Mouse (Mus musculus) MEL (cell line): Measurements from ENCODE around the gene Kctd2. TPM values are rescaled to one million over a fixed set of nuclear protein-coding genes. Genes with fewer than 3 reads are reported as not detected.

Experiments
- DNase-seq: peaks from one replicate; pipeline ENCODE4 v3.0.0; 2011; ENCODE audit warnings: low read depth, low spot score
- H3K27ac ChIP-seq: 2 replicates; pipeline ENCODE4 v1.5.1; 2012; ENCODE audit warnings: low read depth, mild to moderate bottlenecking, control low read depth, low read length, moderate library complexity; ENCODE audit not compliant: control insufficient read depth
- H3K27me3 ChIP-seq, 2 experiments: fragments of 150-350 bp in 1 of 2; sonication (generic) in 1 of 2; 2 replicates each; pipeline ENCODE4 v1.6.1; 2012; ENCODE audit warnings: low read length in 2 of 2, mild to moderate bottlenecking in 2 of 2, improper control_type of control experiment in 1 of 2, moderate library complexity in 1 of 2; ENCODE audit not compliant: insufficient read depth in 2 of 2, control insufficient read depth in 1 of 2
- H3K36me3 ChIP-seq, 2 experiments: 2 replicates each; pipeline ENCODE4 v1.6.1; 2012 to 2014; ENCODE audit warnings: low read length in 2 of 2, improper control_type of control experiment in 1 of 2, inconsistent platforms in 1 of 2, mild to moderate bottlenecking in 1 of 2; ENCODE audit not compliant: insufficient read depth in 2 of 2, control insufficient read depth in 1 of 2
- H3K4me1 ChIP-seq, 2 experiments: fragments of 150-350 bp in 1 of 2; sonication (generic) in 1 of 2; 2 replicates each; pipeline ENCODE4 v1.6.1; 2012; ENCODE audit warnings: low read length in 2 of 2, improper control_type of control experiment in 1 of 2, mild to moderate bottlenecking in 1 of 2; ENCODE audit not compliant: insufficient read depth in 2 of 2, control insufficient read depth in 1 of 2
- H3K4me3 ChIP-seq, 2 experiments: fragments of 150-350 bp in 1 of 2; sonication (generic) in 1 of 2; 2 replicates each; pipeline ENCODE4 v1.5.1; 2012; ENCODE audit warnings: low read depth in 2 of 2, low read length in 2 of 2, mild to moderate bottlenecking in 2 of 2, moderate library complexity in 2 of 2, control low read depth in 1 of 2, improper control_type of control experiment in 1 of 2; ENCODE audit not compliant: control insufficient read depth in 1 of 2, insufficient read depth in 1 of 2
- H3K79me2 ChIP-seq: 2 replicates; pipeline ENCODE4 v1.6.1; 2012; ENCODE audit warnings: mild to moderate bottlenecking, low read length, moderate library complexity; ENCODE audit not compliant: control insufficient read depth, poor library complexity, insufficient read depth
- H3K9ac ChIP-seq: 2 replicates; pipeline ENCODE4 v1.6.1; 2012; ENCODE audit warnings: low read depth, mild to moderate bottlenecking, control low read depth, low read length, moderate library complexity; ENCODE audit not compliant: control insufficient read depth, poor library complexity, severe bottlenecking
- H3K9me3 ChIP-seq: fragments of 150-350 bp; sonication (generic); replicated peaks from 2 replicates; pipeline ENCODE4 v1.6.1; 2012; ENCODE audit warnings: mild to moderate bottlenecking, low read length, improper control_type of control experiment, moderate library complexity; ENCODE audit not compliant: insufficient read depth
- BHLHE40 ChIP-seq: IDR thresholded peaks from 2 replicates; pipeline ENCODE4 v1.6.1; 2012; ENCODE audit warnings: low read depth, mild to moderate bottlenecking, inconsistent platforms, low read length, improper control_type of control experiment, borderline replicate concordance
- CHD1 ChIP-seq: IDR thresholded peaks from 2 replicates; pipeline ENCODE4 v1.6.1; 2012; ENCODE audit warnings: low read depth, mild to moderate bottlenecking, inconsistent platforms, low read length, improper control_type of control experiment
- CHD2 ChIP-seq: IDR thresholded peaks from 2 replicates; pipeline ENCODE4 v1.6.1; 2011; ENCODE audit warnings: low read length, improper control_type of control experiment
- CTCF ChIP-seq, 3 experiments: IDR thresholded peaks in 2 of 3; conservative IDR thresholded peaks in 1 of 3; 2 replicates each; pipeline ENCODE4 v1.5.1; 2011 to 2012; ENCODE audit warnings: low read length in 3 of 3, low read depth in 2 of 3, mild to moderate bottlenecking in 2 of 3, improper control_type of control experiment in 1 of 3, inconsistent platforms in 1 of 3, mixed read lengths in 1 of 3, moderate library complexity in 1 of 3; ENCODE audit not compliant: control insufficient read depth in 1 of 3, insufficient read depth in 1 of 3, poor library complexity in 1 of 3, severe bottlenecking in 1 of 3
- E2F4 ChIP-seq: IDR thresholded peaks from 2 replicates; pipeline ENCODE4 v1.6.1; 2011; ENCODE audit warnings: low read depth, low read length, improper control_type of control experiment, borderline replicate concordance
- ELF1 ChIP-seq: IDR thresholded peaks from 2 replicates; pipeline ENCODE4 v1.6.1; 2014; ENCODE audit warnings: low read depth, mild to moderate bottlenecking, inconsistent platforms, low read length, improper control_type of control experiment, moderate library complexity
- EP300 ChIP-seq, 2 experiments: IDR thresholded peaks; 2 replicates each; pipeline ENCODE4 v1.6.1; 2011; ENCODE audit warnings: improper control_type of control experiment in 2 of 2, low read length in 2 of 2, low read depth in 1 of 2, mild to moderate bottlenecking in 1 of 2
- ETS1 ChIP-seq: IDR thresholded peaks from 2 replicates; pipeline ENCODE4 v1.6.1; 2012; ENCODE audit warnings: low read depth, mild to moderate bottlenecking, inconsistent platforms, low read length, improper control_type of control experiment, moderate library complexity
- GABPA ChIP-seq: IDR thresholded peaks from 2 replicates; pipeline ENCODE4 v1.6.1; 2012; ENCODE audit warnings: low read depth, mild to moderate bottlenecking, inconsistent platforms, low read length, improper control_type of control experiment, moderate library complexity
- GATA1 ChIP-seq: IDR thresholded peaks from 2 replicates; pipeline ENCODE4 v1.6.1; 2011; ENCODE audit warnings: low read depth, low read length, improper control_type of control experiment
- HCFC1 ChIP-seq: IDR thresholded peaks from 2 replicates; pipeline ENCODE4 v1.6.1; 2012; ENCODE audit warnings: low read depth, mild to moderate bottlenecking, inconsistent platforms, low read length, improper control_type of control experiment, moderate library complexity
- KAT2A ChIP-seq: conservative IDR thresholded peaks from 2 replicates; pipeline ENCODE4 v1.6.1; 2012; ENCODE audit warnings: low read depth, low read length, improper control_type of control experiment, inconsistent platforms
- MAX ChIP-seq: IDR thresholded peaks from 2 replicates; pipeline ENCODE4 v1.6.1; 2011; ENCODE audit warnings: low read length, improper control_type of control experiment
- MAZ ChIP-seq: IDR thresholded peaks from 2 replicates; pipeline ENCODE4 v1.6.1; 2012; ENCODE audit warnings: low read depth, mild to moderate bottlenecking, inconsistent platforms, low read length, improper control_type of control experiment
- MEF2A ChIP-seq: IDR thresholded peaks from 2 replicates; pipeline ENCODE4 v1.6.1; 2014; ENCODE audit warnings: low read depth, mild to moderate bottlenecking, inconsistent platforms, low read length, improper control_type of control experiment; ENCODE audit not compliant: poor library complexity, insufficient replicate concordance, severe bottlenecking; ENCODE audit errors: extremely low read depth
- MXI1 ChIP-seq: IDR thresholded peaks from 2 replicates; pipeline ENCODE4 v1.6.1; 2011; ENCODE audit warnings: mild to moderate bottlenecking, low read depth, low read length, improper control_type of control experiment
- MYB ChIP-seq: IDR thresholded peaks from 2 replicates; pipeline ENCODE4 v1.6.1; 2011; ENCODE audit warnings: mild to moderate bottlenecking, low read depth, low read length, improper control_type of control experiment
- NELFE ChIP-seq: IDR thresholded peaks from 2 replicates; pipeline ENCODE4 v1.6.1; 2011; ENCODE audit warnings: low read depth, low read length, improper control_type of control experiment
- NRF1 ChIP-seq: IDR thresholded peaks from 2 replicates; pipeline ENCODE4 v1.6.1; 2014; ENCODE audit warnings: low read depth, mild to moderate bottlenecking, inconsistent platforms, low read length, improper control_type of control experiment, moderate library complexity; ENCODE audit not compliant: poor library complexity, insufficient read depth, severe bottlenecking
- POLR2A ChIP-seq, 2 experiments: IDR thresholded peaks; 2 replicates each; pipeline ENCODE4 v1.6.1; 2011 to 2012; ENCODE audit warnings: low read length in 2 of 2, mild to moderate bottlenecking in 2 of 2, control low read depth in 1 of 2, improper control_type of control experiment in 1 of 2, low read depth in 1 of 2, moderate library complexity in 1 of 2; ENCODE audit not compliant: control insufficient read depth in 1 of 2, insufficient read depth in 1 of 2, poor library complexity in 1 of 2
- POLR2AphosphoS2 ChIP-seq: IDR thresholded peaks from 2 replicates; pipeline ENCODE4 v1.6.1; 2011; ENCODE audit warnings: low read length, improper control_type of control experiment
- POLR2AphosphoS5 ChIP-seq: IDR thresholded peaks from 2 replicates; pipeline ENCODE4 v1.6.1; 2012; ENCODE audit warnings: low read depth, borderline replicate concordance, mild to moderate bottlenecking, inconsistent platforms, low read length, moderate library complexity, mixed read lengths
- RAD21 ChIP-seq: IDR thresholded peaks from 2 replicates; pipeline ENCODE4 v1.6.1; 2011; ENCODE audit warnings: mild to moderate bottlenecking, low read depth, low read length, improper control_type of control experiment
- RCOR1 ChIP-seq: IDR thresholded peaks from 2 replicates; pipeline ENCODE4 v1.6.1; 2012; ENCODE audit warnings: low read depth, mild to moderate bottlenecking, inconsistent platforms, low read length, improper control_type of control experiment
- SIN3A ChIP-seq: IDR thresholded peaks from 2 replicates; pipeline ENCODE4 v1.6.1; 2012; ENCODE audit warnings: low read length, improper control_type of control experiment, inconsistent platforms
- SMC3 ChIP-seq: IDR thresholded peaks from 2 replicates; pipeline ENCODE4 v1.6.1; 2011; ENCODE audit warnings: low read depth, low read length, improper control_type of control experiment
- TAL1 ChIP-seq: IDR thresholded peaks from 2 replicates; pipeline ENCODE4 v1.6.1; 2012; ENCODE audit warnings: mild to moderate bottlenecking, inconsistent platforms, low read length, moderate library complexity, mixed read lengths
- UBTF ChIP-seq: IDR thresholded peaks from 2 replicates; pipeline ENCODE4 v1.6.1; 2012; ENCODE audit warnings: low read depth, mild to moderate bottlenecking, inconsistent platforms, low read length, improper control_type of control experiment, moderate library complexity, borderline replicate concordance; ENCODE audit not compliant: insufficient read depth
- USF1 ChIP-seq: IDR thresholded peaks from 2 replicates; pipeline ENCODE4 v1.6.1; 2014; ENCODE audit warnings: low read depth, mild to moderate bottlenecking, inconsistent platforms, low read length, improper control_type of control experiment, moderate library complexity
- USF2 ChIP-seq, 2 experiments: IDR thresholded peaks; 2 replicates each; pipeline ENCODE4 v1.6.1; 2011 to 2012; ENCODE audit warnings: improper control_type of control experiment in 2 of 2, low read length in 2 of 2, borderline replicate concordance in 1 of 2, inconsistent platforms in 1 of 2, low read depth in 1 of 2, mild to moderate bottlenecking in 1 of 2; ENCODE audit not compliant: insufficient read depth in 1 of 2
- ZC3H11A ChIP-seq: IDR thresholded peaks from 2 replicates; pipeline ENCODE4 v1.6.1; 2012; ENCODE audit warnings: low read depth, mild to moderate bottlenecking, inconsistent platforms, low read length, improper control_type of control experiment
- ZKSCAN1 ChIP-seq: IDR thresholded peaks from 2 replicates; pipeline ENCODE4 v1.6.1; 2012; ENCODE audit warnings: low read depth, mild to moderate bottlenecking, inconsistent platforms, low read length, improper control_type of control experiment, moderate library complexity
- ZMIZ1 ChIP-seq: IDR thresholded peaks from 2 replicates; pipeline ENCODE4 v1.6.1; 2012; ENCODE audit warnings: low read depth, mild to moderate bottlenecking, inconsistent platforms, low read length, improper control_type of control experiment, moderate library complexity
- ZNF384 ChIP-seq: IDR thresholded peaks from 2 replicates; pipeline ENCODE4 v1.6.1; 2012; ENCODE audit warnings: low read depth, mild to moderate bottlenecking, inconsistent platforms, low read length, improper control_type of control experiment
- polyA plus RNA-seq, 2 experiments: library from polyadenylated mRNA; stranded (reverse) in 1 of 2; unstranded in 1 of 2; fragments of >175 nt in 1 of 2; fragments of >200 nt in 1 of 2; gene quantifications; 2 replicates each; pipeline versions ENCODE4 v1.2.1 to v1.2.4; 2012; ENCODE audit warnings: low replicate concordance in 2 of 2, low read depth in 1 of 2; ENCODE audit not compliant: insufficient read length in 2 of 2, insufficient read depth in 1 of 2, missing spikeins in 1 of 2
- total RNA-seq: library from RNA; depleted of rRNA; stranded (reverse); fragments of 300-350 nt; gene quantifications from 2 replicates; pipeline ENCODE4 v1.2.3, GENCODE M21; 2012

Kctd2 gene
- total and polyA plus RNA-seq, 3 experiments, result 13.2 to 20.6 TPM; not detected in 1

DNA sequence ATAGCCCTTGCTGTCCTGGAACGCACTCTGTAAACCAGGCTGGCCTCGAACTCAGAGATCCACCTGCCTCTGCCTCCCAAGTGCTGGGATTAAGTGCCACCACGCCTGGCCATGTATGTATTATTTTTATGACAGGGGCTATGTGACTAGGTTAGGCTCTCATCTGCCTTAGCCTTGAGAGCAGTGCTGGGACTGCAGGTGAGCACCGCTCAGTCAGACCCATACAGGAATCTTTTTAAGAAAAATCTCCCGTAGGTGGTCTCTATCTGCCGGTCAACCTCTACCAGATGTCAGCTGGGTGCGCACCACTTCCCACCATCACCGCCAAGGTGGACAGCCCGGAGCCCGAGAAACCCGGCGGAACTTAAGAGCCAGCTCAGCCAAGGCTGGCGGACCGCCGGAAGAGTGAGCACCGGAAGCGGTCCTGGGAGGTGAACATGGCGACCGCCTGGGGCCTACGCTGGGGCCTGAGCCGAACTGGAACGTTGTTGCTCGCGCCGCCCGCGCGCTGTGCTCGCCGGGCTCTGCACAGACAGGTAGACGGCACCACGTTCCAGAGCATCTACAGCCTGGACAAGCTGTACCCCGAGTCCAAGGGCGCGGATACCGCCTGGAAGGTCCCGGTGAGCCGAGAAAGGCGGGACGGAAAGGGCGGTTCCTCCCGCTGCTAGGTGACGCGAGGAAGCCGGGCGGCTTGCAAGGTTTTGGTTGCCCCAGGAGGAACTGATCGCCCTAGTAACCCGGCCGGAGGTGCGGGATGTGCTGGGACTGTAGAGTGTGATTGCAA is 16.4 kb upstream of the Kctd2 start, which contains the start of gene Mrpl58:
Mrpl58 (plus strand) TSS at position 415 of the 787 bp plus-strand sequence.
- H3K27ac ChIP-seq, result peak within 1 kb of the TSS; percentile 86
- H3K4me3 ChIP-seq, result peak within 1 kb of the TSS; percentile 88 to 91
- no peaks in the 10 kb centered on the region for H3K9me3 ChIP-seq
- H3K4me1 ChIP-seq, result peaks cover 2 to 21% of the 10 kb centered on the region in 2 experiments; a peak in 2 of 4 replicates
- H3K36me3 ChIP-seq, result peaks cover 0 to 14% of the 10 kb centered on the region in 2 experiments; a peak in 2 of 4 replicates
- H3K79me2 ChIP-seq, result peaks cover 10% of the 10 kb centered on the region
- H3K27me3 ChIP-seq, result no peaks in the 10 kb centered on the region
- DNase-seq, result peak; percentile 96
- peak within 1 kb of the TSS; percentile 94 for H3K9ac ChIP-seq
- TF ChIP-seq HCFC1, result peak; percentile 97
- TF ChIP-seq NRF1, result peak; percentile 10; the same call in 1 of the 2 replicates
- no peak for TF ChIP-seq GATA1
- 0 out of 2 replicates have a peak, but pooled peaks have one; percentile 38 for TF ChIP-seq USF1
- TF ChIP-seq E2F4, result no peak
- TF ChIP-seq MAZ, result peak; percentile 89
- TF ChIP-seq BHLHE40, result 0 out of 2 replicates have a peak, but pooled peaks have one; percentile 5
- no peak for TF ChIP-seq ZC3H11A
- peak; percentile 66 for TF ChIP-seq MAX
- no peak for TF ChIP-seq USF2 (IDR thresholded peaks at IDR 0.05; ENCODE audit: borderline replicate concordance in 1 of 2, insufficient read depth in 1 of 2, low read depth in 1 of 2, low read length in 2 of 2)
- TF ChIP-seq ELF1, result peak; percentile 83
- TF ChIP-seq POLR2AphosphoS2, result peak; percentile 94
- TF ChIP-seq RCOR1, result 0 out of 2 replicates have a peak, but pooled peaks have one; percentile 24
- 0 out of 2 replicates have a peak, but pooled peaks have one; percentile 10 for TF ChIP-seq ZNF384
- TF ChIP-seq RAD21, result no peak
- no peak for TF ChIP-seq TAL1
- TF ChIP-seq EP300 (IDR thresholded peaks at IDR 0.05; ENCODE audit: low read depth in 1 of 2, low read length in 2 of 2), result peak in 1 of 2 experiments; percentile 44; a peak in 2 of 4 replicates
- peak; percentile 92 for TF ChIP-seq NELFE
- peak; percentile 44; the same call in 1 of the 2 replicates for TF ChIP-seq ETS1
- peak; percentile 91; the same call in 1 of the 2 replicates for TF ChIP-seq UBTF
- TF ChIP-seq KAT2A, result peak; percentile 77
- TF ChIP-seq MYB, result no peak; the same call in 1 of the 2 replicates
- TF ChIP-seq SIN3A, result peak; percentile 97
- peak; percentile 81 for TF ChIP-seq ZMIZ1
- TF ChIP-seq ZKSCAN1, result no peak; the same call in 1 of the 2 replicates
- TF ChIP-seq POLR2A (IDR thresholded peaks at IDR 0.05; ENCODE audit: control insufficient read depth in 1 of 2, insufficient read depth in 1 of 2, low read depth in 1 of 2, low read length in 2 of 2, poor library complexity in 1 of 2), result peak; percentile 95 to 97
- TF ChIP-seq CHD2, result no peak
- TF ChIP-seq SMC3, result 0 out of 2 replicates have a peak, but pooled peaks have one; percentile 19
- TF ChIP-seq MXI1, result peak; percentile 93
- TF ChIP-seq GABPA, result 0 out of 2 replicates have a peak, but pooled peaks have one; percentile 23
- 0 out of 6 replicates have a peak, but pooled peaks of 1 of the 3 experiments have one; percentile 6 for TF ChIP-seq CTCF (IDR thresholded peaks at IDR 0.05 in 2 of 3, conservative IDR thresholded peaks at IDR 0.05 in 1 of 3; ENCODE audit: control insufficient read depth in 1 of 3, insufficient read depth in 1 of 3, low read depth in 2 of 3, low read length in 3 of 3, poor library complexity in 1 of 3, severe bottlenecking in 1 of 3)
- peak; percentile 81 for TF ChIP-seq CHD1
- no peak for TF ChIP-seq MEF2A
- no peak for TF ChIP-seq POLR2AphosphoS5
